Mouse (Mus musculus) kidney, adult 8-10 months (tissue): ENCODE data around the gene Crebl2.

Experiments
- DNase-seq, 2 experiments: peaks; one replicate each; pipeline ENCODE4 v3.0.0; 2022

Crebl2 gene

DNA sequence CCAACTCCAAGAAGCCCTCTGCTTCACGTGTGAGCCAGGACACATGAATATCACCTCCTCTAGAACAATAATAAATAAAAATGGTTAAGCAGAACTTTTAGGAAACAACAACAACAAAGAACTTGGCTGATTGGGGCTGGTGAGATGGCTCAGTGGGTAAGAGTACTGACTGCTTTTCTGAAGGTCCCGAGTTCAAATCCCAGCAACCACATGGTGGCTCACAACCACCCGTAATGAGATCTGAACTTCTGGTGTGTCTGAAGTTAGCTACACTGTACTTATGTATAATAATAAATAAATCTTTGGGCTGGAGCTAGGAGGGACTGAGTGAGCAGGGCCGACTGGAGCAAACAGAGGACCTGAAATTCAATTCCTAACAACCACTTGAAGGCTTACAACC lies 47.3 kb downstream of the Crebl2 start:
- no peak for DNase-seq

DNA sequence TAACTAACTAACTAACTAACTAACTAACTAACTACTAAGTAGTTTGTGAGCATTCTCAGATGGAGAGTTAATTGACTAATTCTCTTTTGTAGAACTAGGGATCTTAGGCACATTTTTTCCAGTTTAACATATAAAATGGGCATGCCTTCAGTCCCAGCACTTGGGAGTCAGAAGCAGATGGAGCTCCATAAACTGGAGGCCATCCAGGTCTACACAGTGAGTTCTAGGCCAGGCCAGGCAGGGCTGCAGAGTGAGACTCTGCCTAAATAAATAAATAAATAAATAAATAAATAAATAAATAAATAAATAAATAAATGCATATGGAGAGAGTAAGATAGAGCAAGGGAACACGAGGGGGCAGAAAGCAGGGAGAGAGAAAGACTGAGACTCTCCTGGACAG lies 47.9 kb downstream of the Crebl2 start:
- no peak for DNase-seq

DNA sequence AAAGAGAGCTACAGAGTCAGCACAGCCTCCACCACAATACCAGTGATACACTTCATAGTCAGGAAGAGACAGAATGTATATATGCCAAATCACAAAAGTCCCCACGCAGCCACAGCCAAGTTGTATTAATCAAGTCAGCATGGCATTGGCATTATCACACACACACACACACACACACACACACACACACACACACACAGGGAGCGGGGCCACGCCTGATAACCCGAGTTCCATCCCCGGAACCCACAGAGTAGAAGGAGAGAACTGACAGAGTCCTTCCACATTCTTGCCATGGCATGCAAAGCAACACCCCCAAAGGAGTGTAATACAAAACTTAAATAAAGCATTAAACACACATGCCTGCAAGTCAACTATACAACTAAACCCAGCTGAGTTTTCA lies 49.6 kb downstream of the Crebl2 start:
- no peak for DNase-seq

DNA sequence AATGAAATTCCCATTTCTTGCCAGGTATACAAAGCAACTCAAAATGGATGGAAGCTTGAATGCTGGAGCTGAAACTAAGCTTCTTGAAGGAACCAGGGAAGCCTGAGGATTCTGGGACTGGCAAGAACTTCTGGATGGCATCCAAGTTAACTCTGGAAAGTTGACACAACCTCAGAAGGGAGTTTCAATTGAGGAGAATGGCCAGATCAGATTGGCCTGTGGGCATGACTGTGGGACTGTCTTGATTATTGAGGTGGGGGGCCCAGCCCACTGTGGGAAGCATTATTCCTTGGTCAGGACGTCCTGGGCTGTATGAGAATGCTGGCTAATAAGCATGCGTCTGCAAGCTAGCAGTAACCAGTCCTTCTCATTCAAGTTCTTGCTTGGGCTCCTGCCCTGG lies 50.1 kb downstream of the Crebl2 start:
- no peak for DNase-seq

DNA sequence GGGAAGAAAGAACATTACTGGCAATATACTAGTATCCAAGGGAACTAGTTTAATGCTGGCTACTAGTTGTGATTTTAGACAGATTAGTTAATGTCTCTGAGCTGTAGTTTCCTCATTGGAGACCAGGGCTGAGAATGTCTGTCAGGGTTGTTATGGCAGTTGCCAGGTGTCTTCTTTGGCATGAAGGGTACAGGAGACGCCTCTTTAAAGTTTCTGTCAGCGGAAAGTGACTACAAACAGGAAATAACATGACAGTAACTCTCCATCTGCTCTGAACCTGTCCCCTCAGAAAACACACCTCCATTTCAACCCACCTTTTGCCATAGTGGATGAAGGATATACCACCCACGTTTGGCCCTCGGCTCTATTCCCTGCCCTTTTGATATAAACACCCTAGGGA lies 53.7 kb downstream of the Crebl2 start:
- no peak for DNase-seq

DNA sequence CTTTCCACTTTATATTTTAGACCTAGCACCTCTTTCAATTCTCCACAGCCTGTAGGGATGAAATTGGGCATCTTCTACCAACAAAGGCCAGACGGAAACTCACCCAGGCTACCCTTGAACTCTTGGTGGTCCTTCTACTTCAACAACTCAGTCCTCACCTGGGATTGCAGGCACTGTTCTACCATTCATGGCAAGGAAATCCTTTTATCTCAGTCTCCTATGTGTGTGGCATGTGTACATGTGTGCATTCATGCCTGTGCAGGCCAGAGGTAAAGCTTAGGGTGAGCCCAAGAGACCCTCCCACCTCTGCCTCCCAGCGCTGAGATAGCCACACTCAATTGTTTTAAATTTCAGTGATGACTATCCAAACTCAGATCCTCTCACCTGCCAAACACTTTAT lies 55.6 kb downstream of the Crebl2 start:
- DNase-seq, result no peak

DNA sequence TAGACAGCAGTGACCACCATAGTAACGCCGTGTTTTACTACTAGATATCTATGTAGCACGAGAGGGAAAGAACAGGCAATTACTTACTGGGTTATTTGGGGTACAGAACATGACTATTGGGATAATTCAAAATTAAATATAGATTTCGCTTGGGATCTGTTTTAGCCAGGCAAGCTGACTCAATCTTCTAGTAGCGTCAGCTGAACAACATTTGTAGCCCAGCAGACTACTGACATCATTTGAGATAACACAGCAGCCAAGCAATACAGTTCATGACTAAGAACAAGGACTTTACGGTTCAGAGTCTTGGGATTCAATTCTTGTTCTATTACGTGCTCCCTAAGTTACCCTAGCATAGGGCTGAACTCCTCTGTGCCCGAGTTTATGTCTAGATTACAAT lies 56.5 kb downstream of the Crebl2 start:
- DNase-seq, result no peak

DNA sequence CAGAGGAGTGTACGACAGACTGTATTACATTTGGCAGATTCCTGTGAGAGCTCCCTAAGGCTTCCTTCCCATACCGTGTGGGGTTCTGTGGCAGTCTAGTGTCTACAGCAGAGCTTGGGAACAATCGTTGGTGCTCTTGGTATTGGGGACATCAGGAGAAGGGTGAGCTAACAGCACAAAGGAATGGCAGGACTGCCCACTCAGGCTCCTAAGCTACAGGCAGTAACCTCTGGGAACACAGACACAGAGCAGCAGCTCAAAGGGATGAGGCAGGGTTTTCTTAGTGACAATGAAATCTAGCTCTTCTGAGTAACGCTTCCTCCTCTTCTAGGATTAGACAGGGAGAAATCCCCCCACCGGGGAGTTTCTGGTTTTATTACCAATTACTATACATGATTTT lies 57.1 kb downstream of the Crebl2 start:
- no peak for DNase-seq

DNA sequence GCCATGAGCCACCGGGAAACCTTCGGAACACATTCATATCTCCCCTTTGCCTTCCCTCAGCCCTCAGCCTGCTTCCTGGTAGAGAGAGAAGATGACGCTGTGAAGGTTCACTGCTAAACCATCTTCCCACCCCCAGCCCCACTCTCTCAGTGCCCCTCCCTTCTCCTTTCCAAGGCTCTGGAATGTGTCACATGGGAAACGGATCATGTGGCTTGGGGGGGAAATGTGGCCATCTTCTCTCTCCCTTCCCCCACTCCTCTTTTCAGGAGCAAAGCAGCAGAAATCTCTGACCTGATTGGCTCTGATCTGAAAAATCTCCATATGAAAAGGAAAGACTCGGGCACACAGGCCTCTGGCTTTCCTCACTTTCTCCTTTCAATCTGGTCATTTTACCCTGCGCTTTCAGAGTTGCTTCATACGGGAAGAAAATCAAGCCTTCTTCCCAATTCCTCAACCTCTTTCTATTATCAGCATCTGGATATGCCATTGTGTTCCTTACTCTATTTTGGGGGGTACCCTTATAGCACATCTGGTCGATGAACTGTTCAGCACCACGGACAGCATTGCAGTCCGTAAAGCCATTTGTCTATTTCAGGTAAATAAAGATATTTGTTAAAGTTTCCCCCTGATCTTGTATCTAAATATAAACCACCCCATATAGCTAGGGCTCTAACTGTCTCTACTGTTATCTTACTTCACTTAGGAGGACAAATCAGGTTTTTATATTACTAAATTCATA lies 57.9 kb downstream of the Crebl2 start:
- no peak for DNase-seq

DNA sequence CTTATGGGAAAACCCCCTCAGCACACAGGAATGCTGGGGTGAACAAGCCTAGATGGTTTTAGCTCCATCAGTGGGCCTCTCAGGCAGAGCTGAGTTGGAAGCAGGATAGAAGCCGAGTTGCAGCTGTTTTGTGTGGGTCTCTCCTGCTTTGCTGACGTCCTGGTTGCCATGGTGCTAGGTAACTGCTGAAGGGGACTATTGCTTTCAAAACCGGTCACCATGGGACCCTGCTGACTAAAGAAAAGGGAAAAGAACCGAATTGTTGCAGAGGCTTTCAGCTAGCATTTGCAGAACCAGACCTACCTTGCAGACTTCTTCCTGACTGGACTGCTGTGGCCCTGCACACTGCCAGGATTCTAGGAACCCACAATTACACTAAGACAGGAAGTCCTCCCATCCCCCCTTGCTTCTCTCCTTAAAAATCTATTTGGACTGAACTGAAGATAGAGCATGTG lies 58.6 kb downstream of the Crebl2 start:
- DNase-seq, result no peak

DNA sequence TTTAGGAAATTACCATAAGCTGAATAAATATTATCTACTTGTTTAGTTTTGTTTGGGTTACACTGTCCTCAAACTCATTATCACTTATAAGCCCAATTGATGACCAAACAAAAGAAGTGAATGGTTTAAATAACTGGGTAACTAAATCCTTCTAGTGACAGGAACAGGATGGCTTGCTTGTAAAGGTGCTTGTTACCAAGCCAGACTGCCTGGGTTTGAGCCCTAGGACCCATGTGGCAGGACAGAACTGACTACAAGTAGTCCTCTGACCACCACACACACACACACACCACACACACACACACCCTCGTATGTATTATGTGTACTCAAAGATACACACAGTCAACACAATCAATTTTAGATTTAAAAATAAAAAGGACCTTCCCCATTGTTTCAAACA lies 59.8 kb downstream of the Crebl2 start:
- no peak for DNase-seq

DNA sequence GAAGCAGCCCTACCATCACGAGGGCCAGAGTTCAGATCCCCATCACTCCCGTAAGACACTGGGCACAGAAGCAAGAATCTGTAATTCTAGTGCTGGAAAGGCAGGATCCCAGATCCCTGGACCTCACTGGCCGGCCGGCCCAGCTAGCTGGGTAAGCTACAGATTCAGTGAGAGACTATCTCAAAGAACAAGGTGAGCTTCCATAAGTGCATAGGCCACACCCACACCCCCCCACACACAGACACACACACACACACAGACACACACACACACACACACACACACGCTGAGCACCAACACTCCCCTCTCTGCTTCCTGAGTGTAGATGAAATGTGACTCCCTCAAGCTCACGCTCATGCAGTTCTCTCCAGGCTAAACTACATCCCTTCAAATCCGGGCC lies 60.5 kb downstream of the Crebl2 start:
- DNase-seq, result no peak

DNA sequence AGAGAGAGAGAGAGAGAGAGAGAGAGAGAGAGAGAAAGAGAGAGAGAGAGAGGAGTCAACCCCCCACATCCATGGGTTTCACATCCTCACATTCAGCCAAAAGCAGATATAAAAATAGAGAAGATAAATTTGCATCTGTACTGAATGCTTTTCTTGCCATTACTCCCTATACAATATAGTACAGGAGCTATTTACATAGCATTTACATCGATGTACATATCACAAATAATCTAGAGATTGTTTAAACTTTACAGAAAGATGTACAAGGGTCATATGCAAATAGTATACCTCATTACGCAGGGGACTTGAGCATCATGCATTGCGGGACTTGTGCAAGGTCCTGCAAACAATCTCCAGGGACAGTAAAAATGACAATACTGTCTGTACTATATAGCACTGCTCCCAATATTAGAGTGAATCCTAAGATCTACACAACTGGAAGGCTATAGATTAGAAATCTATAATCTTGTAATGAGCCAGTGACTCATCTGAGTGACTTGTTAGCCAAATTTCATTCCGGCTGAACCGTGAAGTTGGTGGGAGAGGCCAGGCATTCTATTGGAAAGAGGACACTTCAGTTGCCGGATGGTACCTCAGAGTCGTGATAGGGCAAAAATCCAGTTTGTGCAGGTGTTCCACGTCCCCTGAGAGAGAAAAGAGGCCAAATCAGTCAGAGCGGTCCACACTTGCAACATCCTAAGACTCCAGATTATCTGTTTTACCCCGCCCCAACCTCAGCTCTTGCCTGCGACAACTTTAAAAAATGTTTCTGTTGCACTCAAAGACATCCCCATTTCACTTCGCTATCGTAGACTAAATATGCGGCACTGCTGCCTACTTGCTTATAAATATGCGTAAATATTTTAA lies 66.8 kb downstream of the Crebl2 start:
- DNase-seq, result no peak

DNA sequence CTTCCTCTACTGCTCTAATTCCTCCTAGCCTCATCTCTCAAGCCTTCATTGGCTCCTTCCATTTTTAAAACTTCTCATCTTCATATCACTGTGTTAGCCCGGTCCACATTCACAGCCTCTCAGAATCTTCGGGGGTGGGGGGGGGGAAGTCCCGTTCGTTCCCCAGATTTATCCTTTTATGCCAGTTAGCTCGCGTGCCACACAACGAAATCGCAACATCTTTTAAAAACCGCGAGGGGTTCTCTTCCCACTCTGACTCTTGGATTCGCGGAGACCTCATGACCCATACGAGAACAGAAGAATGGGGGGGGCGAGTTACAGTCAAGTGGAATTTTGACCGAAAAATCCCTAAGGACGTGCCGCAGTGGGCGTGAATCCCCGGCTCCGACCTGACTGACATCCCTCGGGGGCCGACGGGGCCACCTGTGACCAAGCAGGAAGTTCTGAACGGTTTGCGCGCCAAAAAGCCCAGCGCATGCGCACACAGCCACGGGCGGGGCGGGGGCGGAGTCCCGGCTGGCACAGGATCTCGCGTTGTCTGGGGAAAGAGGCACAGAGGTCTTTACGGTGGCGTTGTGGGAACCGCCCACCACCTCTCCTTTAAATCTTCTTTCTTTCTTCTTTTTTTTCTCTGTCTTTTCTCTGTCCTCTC lies 67.6 kb downstream of the Crebl2 start:
- peak; percentile 95 to 97 for DNase-seq

DNA sequence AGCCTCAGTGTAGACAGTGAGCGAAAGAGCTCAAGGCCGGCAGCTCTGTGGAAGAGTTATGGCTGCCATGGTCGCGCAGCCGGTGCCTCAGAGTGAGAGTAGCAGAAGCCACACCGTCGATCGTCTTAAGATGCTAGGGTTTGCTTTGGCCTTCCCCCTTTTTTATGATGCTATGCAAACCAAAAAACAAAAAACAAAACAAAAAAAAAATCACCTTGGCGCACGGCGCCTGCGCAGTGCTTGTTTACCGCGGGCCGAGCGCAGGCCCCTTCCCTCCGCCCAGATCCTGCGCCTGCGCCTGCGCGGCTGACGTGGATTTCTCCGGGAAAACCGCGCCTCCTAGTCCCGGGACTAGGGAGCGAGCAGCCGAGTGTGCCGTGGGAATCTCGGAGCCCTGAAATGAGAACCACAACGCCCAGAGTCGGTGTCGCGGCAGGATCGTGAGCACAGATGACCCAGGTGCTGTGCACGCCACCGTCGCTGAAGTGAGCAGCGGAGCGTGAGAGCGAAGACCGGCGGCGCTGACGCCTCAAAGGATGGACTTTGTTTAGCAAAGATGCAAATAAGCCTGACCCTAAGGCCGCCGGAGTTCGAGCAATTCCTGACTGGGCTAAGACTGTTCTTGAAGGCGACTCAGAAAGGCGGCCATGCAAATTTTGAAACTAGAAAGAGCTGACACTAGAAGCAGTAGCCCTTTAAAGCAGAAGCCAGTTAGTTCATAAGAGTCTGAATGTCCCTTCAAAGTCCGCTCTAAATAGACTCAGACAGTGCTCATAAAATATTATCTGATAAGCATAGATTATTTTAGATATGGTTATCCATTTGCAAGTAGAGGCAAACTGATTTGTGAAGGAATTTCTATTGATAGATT lies 68.4 kb downstream of the Crebl2 start, which contains the start of gene Gpr19:
TSS of gene Gpr19 (minus strand) at position 484 of the 871 bp plus-strand sequence.
- peak; percentile 90 for DNase-seq

DNA sequence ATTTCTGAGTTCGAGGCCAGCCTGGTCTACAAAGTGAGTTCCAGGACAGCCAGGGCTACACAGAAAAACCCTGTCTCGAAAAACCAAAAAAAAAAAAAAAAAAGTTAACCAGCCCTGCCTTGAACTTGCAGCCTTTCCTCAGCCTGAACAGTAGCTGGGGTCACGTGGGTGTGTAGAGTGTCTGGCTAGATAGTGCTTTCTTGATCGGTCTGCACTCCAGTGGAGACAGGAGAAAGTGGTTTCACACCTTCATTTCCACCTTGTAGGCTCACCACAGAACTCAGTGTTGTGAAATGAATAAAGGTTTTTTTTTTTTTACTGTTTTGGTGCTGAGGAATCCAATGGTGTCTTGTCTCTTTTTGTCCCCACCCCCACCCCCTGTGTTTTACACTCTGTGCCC lies 73.4 kb downstream of the Crebl2 start:
- DNase-seq, result no peak

DNA sequence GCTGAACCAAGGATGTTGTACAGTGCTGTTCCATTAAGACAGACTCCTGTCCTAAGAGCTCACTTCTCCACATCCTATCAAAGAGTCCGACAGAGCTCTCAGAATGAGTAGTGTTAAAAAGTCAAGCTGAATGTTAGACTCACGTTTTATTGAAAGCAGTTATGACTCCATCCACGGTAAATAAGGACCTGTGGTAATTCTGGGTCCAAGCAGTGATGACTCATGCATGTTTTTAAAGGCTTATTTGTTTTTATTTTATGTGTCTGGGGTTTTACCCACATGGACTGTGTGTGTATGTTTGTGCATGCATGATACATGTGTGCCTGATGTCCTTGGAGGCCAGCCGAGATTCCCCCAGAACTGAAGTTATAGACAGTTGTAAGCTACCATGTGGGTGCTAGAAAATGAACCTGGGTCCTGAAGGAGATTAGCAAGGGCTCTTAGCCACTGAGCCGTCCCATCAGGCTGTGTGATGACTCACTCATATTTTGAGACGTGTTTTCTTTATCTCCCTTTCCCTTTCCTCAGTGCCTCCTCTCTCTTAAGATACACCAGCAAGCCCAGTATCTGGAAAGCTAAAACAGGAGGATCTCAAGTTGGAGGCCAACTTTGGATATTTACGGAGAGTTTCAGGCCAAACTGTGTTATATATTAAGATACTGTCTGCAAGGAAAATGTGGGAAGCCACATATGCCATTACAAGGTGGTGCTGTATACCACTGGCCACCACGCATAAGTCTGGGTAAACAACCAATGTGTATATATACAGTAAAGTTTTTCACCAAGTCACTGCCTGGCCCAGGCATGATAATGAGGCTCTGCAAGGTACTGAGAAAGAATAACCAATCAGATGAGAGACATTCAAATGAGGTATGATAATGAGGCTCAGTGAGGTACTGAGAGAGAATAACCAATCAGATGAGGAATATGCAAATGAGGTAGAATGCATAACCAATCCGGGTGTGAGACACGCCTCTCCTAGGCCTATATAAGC lies 74.2 kb downstream of the Crebl2 start:
- no peak for DNase-seq

DNA sequence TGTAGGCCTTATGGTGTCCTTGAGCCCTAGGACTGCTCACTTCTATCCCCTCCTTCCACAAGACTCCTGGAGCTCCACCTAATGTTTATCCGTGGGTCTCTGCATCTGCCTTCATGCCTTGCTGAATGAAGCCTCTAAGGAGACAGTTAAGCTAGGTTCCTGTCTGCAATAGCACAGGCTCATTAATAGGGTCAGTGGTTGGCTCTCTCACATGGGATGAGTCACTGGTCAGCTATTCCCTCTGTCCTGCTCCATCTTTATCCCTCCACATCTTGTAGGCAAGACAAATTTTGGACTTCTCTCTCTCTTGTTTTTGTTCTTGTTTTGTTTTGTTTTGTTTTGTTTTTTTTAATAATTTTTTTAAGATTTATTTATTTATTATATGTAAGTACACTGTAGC lies 75.9 kb downstream of the Crebl2 start:
- DNase-seq, result no peak
